Mouse (Mus musculus) thymus, adult 2 months (tissue): ENCODE measurements around the gene Lgmn.

Source experiments
- CTCF ChIP-seq: fragments of 200-500 bp; IDR thresholded peaks from 2 replicates; pipeline ENCODE4 v1.5.1; 2012; ENCODE audit warnings: mild to moderate bottlenecking, control low read depth, low read length, moderate library complexity, borderline replicate concordance; ENCODE audit not compliant: control insufficient read depth, poor library complexity, insufficient read depth; ENCODE audit errors: extremely low read depth
- POLR2A ChIP-seq: fragments of 200-500 bp; IDR thresholded peaks from 2 replicates; pipeline ENCODE4 v1.6.1; 2012; ENCODE audit warnings: mild to moderate bottlenecking, low read length, control low read depth, moderate library complexity; ENCODE audit not compliant: control insufficient read depth, poor library complexity, insufficient read depth; ENCODE audit errors: extremely low read depth

- TF ChIP-seq CTCF (no peak), POLR2A (no peak)
These were observed 14.5 kb downstream of the Lgmn start for GRCm38 (mm10) chr12:102425048-102425578.
